Mouse (Mus musculus) thymus, adult 2 months (tissue): ENCODE data around the gene Syt16.

ENCODE experiments used
- CTCF ChIP-seq: fragments of 200-500 bp; IDR thresholded peaks from 2 replicates; pipeline ENCODE4 v1.5.1; 2012; ENCODE audit warnings: mild to moderate bottlenecking, control low read depth, low read length, moderate library complexity, borderline replicate concordance; ENCODE audit not compliant: control insufficient read depth, poor library complexity, insufficient read depth; ENCODE audit errors: extremely low read depth
- POLR2A ChIP-seq: fragments of 200-500 bp; IDR thresholded peaks from 2 replicates; pipeline ENCODE4 v1.6.1; 2012; ENCODE audit warnings: mild to moderate bottlenecking, low read length, control low read depth, moderate library complexity; ENCODE audit not compliant: control insufficient read depth, poor library complexity, insufficient read depth; ENCODE audit errors: extremely low read depth

- no peak for TF ChIP-seq POLR2A
- TF ChIP-seq CTCF = no peak
These were observed 92.1 kb downstream of the Syt16 start for GRCm38 (mm10) chr12:74089342-74090131.
